Mouse (Mus musculus): ENCODE measurements at regions not wholly inside any gene's neighbourhood (a gene's known extent, or its start where the extent isn't known, plus 50 kb on each side); places are given as distances from the start of the nearest gene placed in this dataset.

- DNase-seq (ENCODE audit: low spot score), result no peak
These were observed 118.9 kb upstream of the 1700064H15Rik start for GRCm38 (mm10) chr3:19747361-19747760.

- DNase-seq (ENCODE audit: low spot score), result no peak
These were observed 123.5 kb upstream of the 1700064H15Rik start for GRCm38 (mm10) chr3:19751946-19752345.

DNA sequence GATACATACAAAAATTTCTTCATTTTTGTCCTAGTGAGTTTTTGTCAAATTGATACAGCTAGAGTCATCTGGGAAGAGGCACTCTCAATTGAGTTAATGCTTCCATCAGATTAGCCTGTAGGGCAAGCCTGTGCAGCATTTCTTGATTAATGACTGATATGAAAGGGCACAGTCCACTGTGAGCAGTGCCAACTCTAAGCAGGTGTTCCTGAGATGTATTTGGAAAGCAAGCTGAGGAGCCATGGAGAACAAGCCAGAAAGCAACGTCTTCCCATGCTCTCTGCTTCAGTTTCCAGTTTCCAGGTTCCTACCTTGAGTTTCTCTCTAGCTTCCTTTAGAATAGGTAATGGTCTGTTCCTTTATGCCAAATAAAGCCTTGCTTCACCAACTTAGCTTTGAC, 125.5 kb upstream of the 1700064H15Rik start:
- DNase-seq (ENCODE audit: low spot score), result no peak

DNA sequence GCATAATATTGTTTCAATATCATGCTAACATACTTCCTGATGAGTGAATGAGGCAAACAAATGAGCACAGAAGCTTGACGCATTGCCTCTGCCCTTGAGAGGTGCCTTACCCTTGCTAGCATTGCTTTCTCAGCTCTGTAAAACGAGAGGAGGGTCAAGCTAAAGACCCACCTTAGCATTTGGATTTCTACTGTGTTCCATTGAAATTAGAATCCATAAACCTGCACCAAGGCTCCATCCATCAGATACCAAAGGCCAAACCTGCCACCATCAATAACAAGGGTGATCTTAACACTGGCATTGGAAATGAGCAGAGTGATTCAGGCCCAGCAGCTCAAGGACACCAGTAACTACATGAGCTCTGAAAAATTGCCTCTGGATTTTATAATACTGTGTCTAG, 126.2 kb upstream of the 1700064H15Rik start:
- no peak for DNase-seq (ENCODE audit: low spot score)

DNA sequence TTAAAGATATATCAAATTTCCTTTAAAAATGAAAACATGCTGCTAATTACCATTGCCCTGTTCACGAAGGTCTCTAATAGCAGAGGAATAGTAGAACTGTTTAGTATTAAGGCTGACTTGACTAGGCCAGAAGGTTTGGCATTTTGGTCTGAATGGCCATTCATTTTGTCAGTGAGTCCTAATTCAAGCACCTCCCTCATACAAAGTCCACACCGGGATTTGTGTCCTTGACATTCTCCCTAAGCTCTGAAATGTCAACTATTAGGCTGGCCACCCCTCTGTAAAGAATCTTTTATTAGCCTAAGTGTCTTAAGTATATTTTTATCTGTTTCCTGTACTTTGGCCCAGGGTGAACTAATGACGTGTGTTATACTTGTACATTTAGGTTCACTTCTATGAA, 126.7 kb upstream of the 1700064H15Rik start:
- no peak for DNase-seq (ENCODE audit: low spot score)

DNA sequence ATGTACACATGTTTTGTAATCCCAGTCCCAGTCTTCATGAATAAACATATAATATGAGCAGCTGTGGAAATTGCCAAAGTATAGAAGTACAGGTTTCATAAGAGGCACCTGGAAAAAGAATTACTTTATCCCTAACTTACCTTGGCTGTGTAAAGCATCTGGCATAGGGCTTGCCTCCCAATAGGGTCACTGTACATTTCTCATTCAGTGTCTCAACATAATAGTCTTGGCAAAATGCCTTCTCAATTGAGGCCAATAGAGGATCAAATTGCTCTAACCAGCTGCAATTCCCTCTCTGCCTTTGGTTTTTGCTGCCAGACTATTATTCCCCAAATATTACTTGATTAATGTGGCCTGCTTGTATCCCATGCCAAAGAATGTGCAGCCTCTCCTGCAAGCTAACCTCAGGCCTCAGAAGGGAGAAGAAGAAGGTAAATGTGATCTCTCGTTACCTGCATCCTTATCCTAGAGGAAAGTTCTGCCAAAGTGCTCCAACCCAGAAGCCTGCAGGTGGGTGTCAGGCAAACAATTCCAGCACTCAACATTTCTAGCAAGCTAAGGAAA, 158.2 kb upstream of the Cp start:
- DNase-seq (ENCODE audit: low spot score), result no peak

DNA sequence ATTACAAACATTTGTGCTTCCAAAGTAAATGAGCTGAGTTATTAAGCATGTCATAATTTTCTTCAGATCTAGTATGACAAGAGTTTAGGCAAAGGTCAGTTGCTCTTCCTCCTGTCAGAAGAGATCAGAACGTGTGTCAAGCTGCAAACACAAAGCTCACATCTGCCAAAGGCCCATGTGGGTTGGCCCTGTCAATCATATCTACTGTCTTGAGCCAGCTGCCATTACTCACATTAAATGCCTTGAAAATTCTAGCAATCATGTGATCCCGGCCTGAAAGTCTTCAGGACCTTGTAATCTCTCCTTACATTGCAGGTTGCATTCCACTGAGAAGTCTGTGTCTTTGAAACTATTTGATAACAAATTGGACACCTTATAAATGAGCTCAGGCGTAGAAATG, 146.8 kb upstream of the Cp start:
- DNase-seq (ENCODE audit: low spot score), result no peak

DNA sequence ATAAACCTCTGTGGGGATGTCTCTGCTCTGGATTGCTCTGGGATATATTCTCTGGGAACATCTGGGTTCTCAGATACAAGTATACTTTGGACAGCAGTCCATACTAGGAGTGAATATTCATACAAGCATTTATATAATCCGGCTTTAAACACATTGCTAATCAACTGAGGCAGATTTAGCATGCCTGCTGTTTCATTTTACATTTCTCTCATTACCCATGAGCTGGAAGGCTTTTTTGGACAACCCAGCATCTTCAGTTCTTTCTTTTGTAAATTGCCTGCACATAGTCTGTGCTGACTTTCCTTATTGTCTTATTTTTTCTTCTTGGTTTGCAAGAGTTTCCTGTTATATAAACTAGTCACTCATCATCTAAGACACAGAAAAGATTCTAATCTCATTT, 131.9 kb upstream of the Cp start:
- no peak for DNase-seq (ENCODE audit: low spot score)

GRCm38 (mm10) chr3:19828518-19829246, 128.2 kb upstream of the Cp start:
- DNase-seq (ENCODE audit: low spot score), result no peak

DNA sequence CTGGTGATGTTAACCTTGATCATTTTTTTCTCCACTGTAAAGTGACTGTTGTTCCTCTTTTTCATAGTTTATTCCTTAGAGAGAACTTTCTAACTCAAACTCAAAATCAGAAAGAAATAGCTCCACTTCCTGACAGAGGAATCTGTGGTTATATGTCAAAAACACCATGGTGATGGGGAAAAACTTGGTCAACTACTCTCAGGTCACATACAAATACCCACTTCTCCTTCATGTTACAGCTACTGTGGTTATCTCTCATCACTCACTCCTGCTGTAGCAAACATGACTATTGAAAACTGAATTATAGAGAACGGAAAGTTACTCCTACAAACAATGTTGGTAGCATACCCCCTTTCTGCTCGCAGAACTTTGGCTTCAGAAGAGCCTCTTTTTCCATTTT, 127.1 kb upstream of the Cp start:
- no peak for DNase-seq (ENCODE audit: low spot score)

- DNase-seq (ENCODE audit: low spot score), result no peak
These were observed 108.7 kb upstream of the Cp start for GRCm38 (mm10) chr3:19848031-19848735.

- no peak for DNase-seq (ENCODE audit: low spot score)
These were observed 108.1 kb upstream of the Cp start for GRCm38 (mm10) chr3:19848736-19849269.

- peak; percentile 3 for DNase-seq (ENCODE audit: low spot score)
These were observed 74.2 kb upstream of the Cp start for GRCm38 (mm10) chr3:19882623-19883022.

- no peak for DNase-seq (ENCODE audit: low spot score)
These were observed 68.4 kb upstream of the Cp start for GRCm38 (mm10) chr3:19888405-19888804.

GRCm38 (mm10) chr3:19894258-19894629, 62.6 kb upstream of the Cp start:
- DNase-seq (ENCODE audit: low spot score), result no peak

DNA sequence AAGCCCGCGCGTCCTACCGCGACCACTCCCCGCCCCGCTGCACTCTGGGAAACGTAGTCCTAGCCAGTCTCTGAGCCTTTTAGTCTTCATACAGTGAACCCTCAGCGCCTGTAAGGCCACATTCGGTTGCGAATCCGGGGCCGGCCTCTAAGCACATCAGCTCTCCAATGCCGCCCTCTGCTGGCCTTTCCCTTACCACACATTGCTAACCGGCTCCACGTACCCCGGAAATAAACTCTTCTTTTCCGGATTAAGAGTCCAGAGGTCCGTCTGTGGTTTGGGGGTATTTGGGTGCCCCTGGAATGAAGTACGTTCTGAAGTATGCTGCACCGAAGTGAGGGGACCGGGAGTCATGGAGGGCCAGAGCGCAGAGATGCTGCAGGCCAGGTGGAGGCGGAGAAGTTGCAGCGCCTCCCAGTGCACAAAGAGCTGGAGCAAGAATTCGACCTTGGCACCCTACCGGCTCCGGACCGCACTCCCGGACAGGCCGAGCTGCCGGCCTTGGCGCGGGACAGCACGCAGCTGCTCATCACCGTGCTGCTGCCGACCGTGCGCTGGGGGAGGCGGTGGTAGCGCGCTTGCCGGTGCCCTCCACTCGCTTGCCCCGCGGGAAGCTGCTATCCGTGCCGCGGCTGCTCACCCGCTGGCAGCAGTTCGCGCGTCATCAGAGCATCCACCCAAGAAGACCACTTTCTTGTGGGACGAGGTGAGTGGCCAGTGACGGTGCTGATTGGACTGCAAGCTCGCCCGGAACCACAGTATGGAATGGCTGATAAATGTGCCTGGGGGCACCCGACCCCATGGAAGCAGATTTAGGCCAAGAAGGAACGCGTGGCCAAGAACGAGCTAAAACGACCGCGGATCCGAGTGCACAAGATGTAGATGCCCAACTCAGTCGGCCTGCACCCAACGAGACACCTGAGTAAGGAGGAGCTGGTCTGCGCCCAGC, 62.0 kb upstream of the Cp start:
- peak; percentile 98 for DNase-seq (ENCODE audit: low spot score)

- DNase-seq (ENCODE audit: low spot score), result no peak
These were observed 61.1 kb upstream of the Cp start for GRCm38 (mm10) chr3:19895755-19896154.

- no peak for DNase-seq (ENCODE audit: low spot score)
These were observed 59.7 kb upstream of the Cp start for GRCm38 (mm10) chr3:19897140-19897539.

- DNase-seq (ENCODE audit: low spot score), result no peak
These were observed 54.6 kb upstream of the Cp start for GRCm38 (mm10) chr3:19902226-19902625.

DNA sequence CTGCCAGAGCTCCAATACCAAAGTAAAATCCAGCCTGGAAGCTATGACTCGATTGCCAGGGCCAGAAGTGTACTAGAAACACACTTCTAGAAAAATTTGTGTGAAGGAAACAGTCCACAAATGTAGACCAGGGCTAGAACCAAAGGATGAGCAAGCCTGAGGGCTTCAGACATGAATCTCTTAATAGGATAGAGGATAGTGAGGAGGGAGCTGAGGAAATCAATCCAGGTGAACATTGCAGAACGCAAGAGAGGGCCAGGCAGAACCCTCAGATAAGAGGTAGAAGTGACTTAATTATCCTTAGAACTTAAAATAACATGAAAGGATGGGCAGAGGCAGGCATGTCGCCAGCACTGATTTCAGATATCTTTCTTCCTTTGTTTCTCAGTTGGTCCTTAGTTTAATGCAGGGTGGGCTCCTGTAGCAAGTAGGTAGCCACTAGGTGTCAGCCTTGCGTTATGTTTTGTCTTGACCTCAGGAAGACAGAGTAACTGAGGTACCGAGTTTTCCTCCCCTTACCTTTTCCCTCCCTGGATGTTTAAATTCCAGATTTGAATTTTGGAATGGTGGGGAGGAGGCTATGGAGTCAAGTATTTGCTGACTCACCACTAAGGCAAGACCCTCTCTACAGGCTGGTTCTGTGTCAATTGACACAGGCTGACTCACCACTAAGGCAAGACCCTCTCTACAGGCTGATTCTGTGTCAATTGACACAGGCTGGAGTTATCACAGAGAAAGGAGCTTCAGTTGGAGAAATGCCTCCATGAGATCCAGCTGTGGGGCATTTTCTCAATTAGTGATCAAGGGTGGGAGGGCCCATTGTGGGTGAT, 52.2 kb upstream of the Cp start:
- peak; percentile 62 for DNase-seq (ENCODE audit: low spot score)
